Mouse (Mus musculus): ENCODE results near the gene Cadm1.

Cadm1 gene

GRCm38 (mm10) chr9:47608921-47609320 is 78.9 kb downstream of the Cadm1 start:
- no peak for DNase-seq (ENCODE audit: inconsistent ontology term)

GRCm38 (mm10) chr9:47609443-47609842 is 79.5 kb downstream of the Cadm1 start:
- DNase-seq (ENCODE audit: inconsistent ontology term): no peak

GRCm38 (mm10) chr9:47610316-47610715 is 80.3 kb downstream of the Cadm1 start:
- DNase-seq (ENCODE audit: inconsistent ontology term): no peak

GRCm38 (mm10) chr9:47612894-47613412 is 83.0 kb downstream of the Cadm1 start:
- no peak for DNase-seq (ENCODE audit: inconsistent ontology term)

- no peak for DNase-seq (ENCODE audit: inconsistent ontology term)
Measured at GRCm38 (mm10) chr9:47615049-47615448, 85.1 kb downstream of the Cadm1 start.

DNA sequence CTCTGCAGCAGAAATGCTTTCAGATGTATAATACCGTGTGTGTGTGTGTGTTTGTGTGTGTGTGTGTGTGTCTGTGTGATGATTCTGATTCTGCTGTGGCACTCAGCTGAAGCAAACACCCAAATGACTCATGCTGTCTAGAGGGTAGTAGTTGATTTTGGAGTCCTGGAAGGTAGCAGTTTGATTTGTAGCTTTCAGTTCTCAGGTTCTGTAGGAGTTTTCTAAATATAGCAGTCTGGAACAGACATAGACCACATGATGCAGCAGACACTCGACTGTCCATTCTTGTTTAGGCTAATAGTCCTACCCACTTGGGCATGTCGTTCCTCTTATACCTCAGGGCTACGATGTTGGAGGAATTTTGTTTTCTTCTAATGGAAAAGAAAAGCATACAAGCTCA is 86.4 kb downstream of the Cadm1 start:
- DNase-seq (ENCODE audit: inconsistent ontology term): no peak

- DNase-seq (ENCODE audit: inconsistent ontology term): peak; percentile 24
Measured at GRCm38 (mm10) chr9:47619501-47620029, 89.6 kb downstream of the Cadm1 start.

DNA sequence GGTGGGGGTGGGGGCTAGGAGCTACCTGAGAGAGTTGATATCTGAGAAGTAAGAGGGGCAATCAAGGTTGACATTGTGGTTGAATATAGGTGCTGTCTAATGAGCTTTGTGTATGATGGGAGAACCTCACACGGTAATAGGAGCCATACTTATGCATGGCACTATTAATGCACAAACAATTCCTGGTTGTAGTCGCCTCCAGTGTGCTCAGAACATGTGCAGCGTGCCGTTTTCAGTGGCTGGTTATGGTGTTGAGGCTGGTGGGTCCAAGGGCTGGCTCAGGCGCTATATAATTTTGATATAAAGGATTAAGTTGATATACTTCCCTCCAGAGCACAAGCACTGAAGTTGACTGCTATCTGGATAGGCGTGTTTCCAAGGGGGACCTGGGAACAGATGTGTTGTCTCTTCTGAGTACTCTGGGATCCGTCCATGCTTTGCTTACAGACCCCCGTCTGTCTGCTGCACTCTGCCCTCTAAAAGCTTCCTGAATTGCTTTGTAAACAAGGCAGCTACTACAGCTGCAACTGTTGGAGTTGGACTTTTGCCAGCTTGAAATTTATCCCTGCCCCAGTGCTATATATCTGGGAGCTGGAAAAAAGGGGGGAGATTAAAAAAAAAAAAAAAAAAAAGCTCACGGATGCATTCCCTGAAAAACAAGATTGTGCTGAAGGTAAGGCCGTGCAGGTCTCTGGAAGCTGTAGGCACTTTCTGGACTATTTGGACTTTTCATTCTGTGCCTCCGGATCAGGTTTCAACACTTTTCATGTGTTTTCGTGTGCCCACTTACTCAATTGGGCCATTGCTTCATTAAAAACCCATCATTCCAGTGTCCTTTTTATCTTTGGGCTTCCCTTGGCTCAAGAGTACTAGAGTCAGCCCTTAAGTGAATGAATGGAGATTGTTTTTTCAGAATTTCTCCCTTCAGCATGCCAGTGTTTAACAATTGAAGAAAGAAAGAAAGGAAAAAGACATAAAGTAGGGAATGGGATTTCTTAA is 93.8 kb downstream of the Cadm1 start:
- DNase-seq (ENCODE audit: inconsistent ontology term): no peak

DNA sequence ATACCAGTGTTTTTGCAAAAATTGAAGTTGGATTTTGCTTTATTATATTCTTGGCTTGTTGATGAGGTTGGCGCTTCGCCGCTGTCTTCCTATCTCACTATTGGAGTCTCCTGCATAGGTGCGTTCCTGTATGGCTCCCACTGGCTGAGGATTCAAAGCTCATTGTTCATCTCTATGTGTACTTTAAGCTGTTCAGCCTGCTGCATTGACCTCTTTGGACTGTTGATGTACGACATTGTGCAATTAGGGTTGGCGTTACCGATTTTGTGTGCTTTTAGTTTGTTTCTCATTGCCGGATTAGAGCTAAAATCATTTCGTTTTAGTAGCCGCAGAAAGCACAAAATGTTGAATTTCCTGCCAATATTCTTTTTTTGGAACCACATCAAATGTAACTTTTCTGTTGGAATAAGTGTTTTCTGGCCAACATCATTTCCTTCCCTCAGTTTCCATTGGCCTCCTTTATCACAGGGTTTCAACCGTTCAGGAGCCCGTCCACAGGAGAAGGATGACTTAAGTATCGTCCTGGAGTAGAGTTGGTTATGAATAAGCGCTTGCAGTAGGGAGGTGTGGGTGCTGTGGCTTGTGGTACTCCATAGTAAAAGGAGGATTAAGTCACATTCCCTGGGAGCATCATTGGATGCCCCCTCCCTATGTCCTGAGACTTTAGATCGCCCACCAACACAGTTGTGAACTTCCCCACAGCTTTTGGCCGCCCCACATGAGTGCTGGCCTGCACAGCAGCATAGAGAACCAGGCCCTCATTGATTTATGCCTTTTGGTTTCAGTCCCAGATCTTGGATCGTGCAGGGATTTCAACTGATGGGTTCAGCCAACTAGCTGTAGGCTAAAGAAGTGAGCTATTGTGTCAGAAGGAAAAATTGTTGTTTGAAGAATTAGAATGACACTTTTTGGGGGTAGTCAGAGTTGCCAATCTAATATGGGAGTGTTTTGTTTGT is 94.9 kb downstream of the Cadm1 start:
- peak; percentile 56 for DNase-seq (ENCODE audit: inconsistent ontology term)

- peak; percentile 44 for DNase-seq (ENCODE audit: inconsistent ontology term)
Measured at GRCm38 (mm10) chr9:47625621-47626210, 95.7 kb downstream of the Cadm1 start.

GRCm38 (mm10) chr9:47627966-47628365 is 98.0 kb downstream of the Cadm1 start:
- no peak for DNase-seq (ENCODE audit: inconsistent ontology term)

GRCm38 (mm10) chr9:47628550-47628949 is 98.6 kb downstream of the Cadm1 start:
- no peak for DNase-seq (ENCODE audit: inconsistent ontology term)

- DNase-seq (ENCODE audit: inconsistent ontology term): peak; percentile 69
Measured at GRCm38 (mm10) chr9:47634695-47635094, 104.7 kb downstream of the Cadm1 start.

DNA sequence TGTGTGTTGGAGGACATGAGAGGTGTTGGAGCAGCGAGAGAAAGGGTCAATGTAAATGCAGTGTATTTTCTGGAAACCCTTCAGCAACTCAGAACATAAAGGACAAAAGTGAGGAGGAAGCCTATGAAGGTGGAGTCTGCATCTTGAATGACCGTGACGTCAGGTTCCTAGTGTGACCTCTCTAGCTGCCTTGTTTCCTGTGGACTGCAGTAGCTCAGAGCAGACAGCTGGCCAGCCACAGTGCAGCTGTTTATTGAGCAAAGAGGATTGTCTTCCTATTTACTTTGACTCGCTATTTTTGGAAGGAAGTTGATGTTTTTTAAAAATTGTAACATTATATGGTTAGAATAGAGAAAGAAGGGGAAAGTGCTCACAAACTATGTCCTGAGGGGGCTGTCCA is 112.7 kb downstream of the Cadm1 start:
- DNase-seq (ENCODE audit: inconsistent ontology term): no peak

DNA sequence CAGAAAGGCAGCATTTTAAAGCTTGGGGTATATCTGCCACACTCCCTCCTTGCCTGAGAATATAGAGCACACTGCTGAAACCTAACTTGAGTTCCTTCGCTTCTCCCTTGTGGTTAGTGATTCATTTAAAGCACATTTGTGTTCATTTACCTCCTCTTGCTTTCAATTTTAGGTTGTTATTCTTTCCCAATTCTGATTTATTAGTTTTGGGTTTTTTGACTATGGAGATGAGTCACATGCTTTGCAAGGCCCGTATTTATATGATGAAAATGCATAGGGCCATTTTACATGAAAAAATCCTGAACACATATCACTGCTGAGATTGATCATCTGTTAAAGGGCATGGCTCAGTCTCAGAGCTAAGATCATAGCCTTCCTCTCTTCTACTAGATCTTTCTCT is 115.1 kb downstream of the Cadm1 start:
- DNase-seq (ENCODE audit: inconsistent ontology term): no peak

DNA sequence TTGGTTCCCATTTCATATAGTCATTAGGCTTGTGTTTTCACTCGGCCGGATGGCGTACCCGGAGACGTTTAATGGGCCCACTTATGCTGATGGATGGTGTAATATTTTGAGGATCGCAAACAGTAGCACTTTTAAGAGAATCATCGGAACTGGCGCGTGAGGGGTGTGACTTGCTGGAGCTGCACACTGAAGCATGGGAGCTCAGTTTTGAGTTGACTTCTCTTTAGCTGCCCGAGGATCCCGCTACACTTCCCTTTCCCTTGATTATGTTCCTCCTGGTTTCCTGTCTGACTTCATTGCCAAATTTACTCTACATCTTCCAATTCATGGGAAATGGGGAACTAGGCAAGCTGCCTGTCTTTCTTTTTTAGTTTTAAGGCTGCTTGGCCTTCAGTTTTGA is 121.5 kb downstream of the Cadm1 start:
- no peak for DNase-seq (ENCODE audit: inconsistent ontology term)

GRCm38 (mm10) chr9:47652203-47652602 is 122.2 kb downstream of the Cadm1 start:
- DNase-seq (ENCODE audit: inconsistent ontology term): no peak

DNA sequence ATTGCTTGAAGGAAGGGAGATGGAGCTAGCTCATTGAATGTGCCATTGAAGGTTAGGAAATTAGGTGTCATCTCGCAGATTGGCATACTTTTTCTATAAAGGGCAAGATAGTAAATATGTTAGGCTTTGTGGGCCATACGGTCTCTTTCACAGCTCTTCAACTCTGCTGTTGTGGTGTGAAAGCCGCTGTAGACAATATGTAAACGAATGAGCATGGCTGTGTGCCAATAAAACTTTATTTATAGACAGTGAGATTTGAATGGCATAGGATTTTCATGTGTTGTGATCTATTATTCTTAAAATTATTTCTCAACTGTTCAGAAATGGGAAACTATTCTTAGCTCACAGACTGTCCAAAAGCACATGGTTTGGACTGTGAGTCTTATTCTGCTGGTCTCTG is 123.0 kb downstream of the Cadm1 start:
- no peak for DNase-seq (ENCODE audit: inconsistent ontology term)

DNA sequence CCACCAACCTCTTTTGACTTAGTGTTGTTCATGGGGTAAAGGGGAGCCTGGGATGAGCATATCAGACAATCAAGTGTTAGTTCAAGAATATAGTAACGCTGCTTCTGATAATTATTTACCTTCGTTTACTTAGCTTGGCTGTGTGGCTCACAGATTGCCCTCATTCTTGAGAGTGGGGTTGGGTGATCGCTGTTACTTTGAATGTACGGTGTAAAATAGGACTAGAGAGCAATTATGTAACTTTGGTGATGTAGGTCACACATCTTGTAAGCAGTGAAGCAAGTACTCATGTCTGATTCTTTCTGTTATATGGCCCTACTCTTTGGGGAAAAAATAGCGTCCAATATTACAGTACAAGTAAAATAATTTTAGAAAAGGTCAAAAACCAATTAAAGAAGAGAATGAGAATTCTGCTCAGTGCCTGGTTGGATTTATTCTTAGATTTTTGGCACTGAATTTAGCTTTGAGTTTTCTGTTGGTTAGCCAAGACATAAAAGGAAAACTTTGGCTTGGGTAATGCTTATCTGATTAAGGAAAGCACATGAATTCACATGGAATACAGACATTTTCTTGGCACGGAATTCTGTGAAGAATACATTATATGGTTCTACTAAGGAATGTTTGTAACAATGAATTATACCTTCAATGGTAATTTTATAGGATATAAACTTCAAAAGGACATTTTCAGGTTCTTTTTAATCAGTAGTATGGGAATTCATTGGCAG is 129.6 kb downstream of the Cadm1 start:
- DNase-seq (ENCODE audit: inconsistent ontology term): peak; percentile 44

DNA sequence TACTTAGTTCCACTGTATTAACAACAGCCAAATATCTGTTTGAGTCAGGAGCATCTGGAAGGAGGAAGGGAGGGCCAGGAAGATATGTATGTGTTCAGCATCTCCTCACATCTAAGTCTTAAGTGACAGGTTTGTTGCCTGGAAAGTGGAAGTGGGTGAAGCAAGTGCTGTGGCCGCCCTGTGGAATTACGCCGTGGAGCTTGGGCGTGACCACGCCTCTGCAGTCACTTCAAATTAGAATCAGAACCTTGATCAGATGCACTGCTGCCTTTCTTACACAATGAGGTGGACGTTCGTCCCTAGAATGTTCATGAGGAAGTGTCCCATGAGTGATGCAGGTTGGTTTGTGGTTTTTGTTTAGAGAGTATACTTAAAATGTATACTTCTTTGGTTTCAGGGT is 131.6 kb downstream of the Cadm1 start:
- no peak for DNase-seq (ENCODE audit: inconsistent ontology term)

DNA sequence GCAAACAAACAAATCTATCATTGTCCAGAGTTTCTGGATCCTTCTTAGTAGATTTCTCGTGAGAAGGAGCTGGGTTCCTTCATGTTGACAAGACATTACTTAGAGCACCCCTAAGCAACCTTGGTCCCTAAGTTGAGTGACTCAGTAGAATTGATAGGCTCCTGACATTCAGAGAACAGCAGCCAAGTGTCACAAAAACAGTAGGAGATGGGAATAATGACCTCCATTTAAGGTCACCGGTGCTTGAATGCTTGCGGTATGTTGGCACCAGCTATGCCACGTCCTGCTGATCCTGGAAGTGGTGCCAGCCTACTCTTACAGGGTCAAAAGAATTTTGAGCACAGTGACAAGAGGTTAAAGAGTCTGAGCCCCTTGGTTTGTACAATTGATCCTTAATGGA is 139.2 kb downstream of the Cadm1 start:
- peak; percentile 81 for DNase-seq (ENCODE audit: inconsistent ontology term)
